Mouse (Mus musculus) intestine, embryonic 14.5 days (tissue): Measurements from ENCODE around the gene Kif16b. TPM values are rescaled to one million over a fixed set of nuclear protein-coding genes. Genes with fewer than 3 reads are reported as not detected.

ENCODE experiments used
- ATAC-seq: fragments of 200-750 bp; cut with Nextera tagmentation; replicated peaks from 2 replicates; pipeline ENCODE4 v1.8.0; 2017; ENCODE audit warnings: low read depth, moderate number of reproducible peaks, moderate TSS enrichment, moderate library complexity; ENCODE audit not compliant: low FRiP score, low TSS enrichment
- DNase-seq: peaks from one replicate; pipeline ENCODE4 v3.0.0-alpha.2; 2018; ENCODE audit warnings: low spot score
- H3K27ac ChIP-seq: fragments of 300-500 bp; sonication (generic); 2 replicates; pipeline ENCODE4 v1.5.1; 2014; ENCODE audit warnings: low read depth, mild to moderate bottlenecking, control low read depth
- H3K27me3 ChIP-seq: fragments of 300-500 bp; sonication (generic); replicated peaks from 2 replicates; pipeline ENCODE4 v1.6.1; 2014; ENCODE audit warnings: low read length, control low read depth; ENCODE audit not compliant: control insufficient read depth, insufficient read depth
- H3K36me3 ChIP-seq: fragments of 300-500 bp; sonication (generic); 2 replicates; pipeline ENCODE4 v1.6.1; 2014; ENCODE audit warnings: low read length, control low read depth; ENCODE audit not compliant: control insufficient read depth, insufficient read depth
- H3K4me1 ChIP-seq: fragments of 300-500 bp; sonication (generic); replicated peaks from 2 replicates; pipeline ENCODE4 v1.6.1; 2014; ENCODE audit warnings: low read length, control low read depth, mixed read lengths; ENCODE audit not compliant: control insufficient read depth, insufficient read depth
- H3K4me2 ChIP-seq: fragments of 300-500 bp; sonication (generic); 2 replicates; pipeline ENCODE4 v1.6.1; 2014; ENCODE audit warnings: low read length
- H3K4me3 ChIP-seq: fragments of 300-500 bp; sonication (generic); 2 replicates; pipeline ENCODE4 v1.5.1; 2014; ENCODE audit warnings: low read depth, low read length, control low read depth, mixed read lengths
- H3K9ac ChIP-seq: fragments of 300-500 bp; sonication (generic); 2 replicates; pipeline ENCODE4 v1.6.1; 2014; ENCODE audit warnings: mild to moderate bottlenecking, low read length
- H3K9me3 ChIP-seq: fragments of 300-500 bp; sonication (generic); 2 replicates; pipeline ENCODE4 v1.6.1; 2016; ENCODE audit warnings: low read length, control low read depth; ENCODE audit not compliant: control insufficient read depth
- WGBS: fragments of 180-500 bp; shearing (Covaris S2); extraction: QIAGEN DNeasy Blood & Tissue Kit; methylation state at CpG from one replicate; pipeline ENCODE4 v1.1.7; 2014; 5-methylcytosine and 5-hydroxymethylcytosine counted together
- polyA plus RNA-seq: library from polyadenylated mRNA; unstranded; fragments of >200 nt; fragmentation: Nextera tagmentation; extraction: Ambion mirVana; gene quantifications from 2 replicates; pipeline ENCODE4 v1.2.1, GENCODE M21; 2014

Kif16b gene
- polyA plus RNA-seq, 1 experiment from 2014 or later = 12.7 TPM

DNA sequence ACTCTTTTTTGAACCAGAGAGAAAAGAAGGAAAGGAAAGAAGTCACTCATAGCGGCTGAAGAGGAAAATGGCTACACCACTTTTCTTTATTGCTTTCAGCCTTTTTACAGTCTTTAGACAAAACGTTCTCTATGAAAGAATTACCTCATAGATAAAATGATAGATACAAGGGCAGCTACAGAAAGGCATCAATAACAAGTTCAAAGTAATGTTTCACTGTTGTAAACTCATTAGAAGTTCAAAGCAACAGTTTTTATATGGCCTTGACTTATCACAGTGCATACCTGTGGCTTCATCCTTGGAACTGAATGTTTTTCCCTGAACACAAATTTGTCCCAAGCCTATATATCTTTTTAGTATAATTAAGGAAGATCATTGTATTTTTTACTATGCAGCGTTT is 62.6 kb downstream of the Kif16b start:
- Histone ChIP-seq H3K9ac (no peak overlapping the region), H3K4me2 (no peak overlapping the region), H3K4me1 (0 out of 2 replicates have a peak, but pooled peaks cover 2% of the 10 kb centered on the region), H3K27me3 (no peaks in the 10 kb centered on the region), H3K27ac (peak overlapping the region; percentile 67), H3K36me3 (no peaks in the 10 kb centered on the region), H3K9me3 (no peaks in the 10 kb centered on the region), H3K4me3 (no peak overlapping the region)
- no peak for ATAC-seq
- no peak for DNase-seq
- WGBS = 50% methylated on average over 3 of the region's 3 CpGs

- no peak overlapping the region for H3K9ac ChIP-seq
- H3K27me3 ChIP-seq = no peaks in the 10 kb centered on the region
- peak; percentile 60 for DNase-seq
- no peak overlapping the region for H3K4me2 ChIP-seq
- WGBS = 42% methylated on average over 1 of the region's 1 CpGs
- 0 out of 2 replicates have a peak, but pooled peaks cover 2% of the 10 kb centered on the region for H3K4me1 ChIP-seq
- H3K36me3 ChIP-seq = no peaks in the 10 kb centered on the region
- H3K9me3 ChIP-seq = no peaks in the 10 kb centered on the region
- H3K27ac ChIP-seq = peak overlapping the region; percentile 67
- H3K4me3 ChIP-seq = no peak overlapping the region
- ATAC-seq = 0 out of 2 replicates have a peak, but pooled peaks have one; percentile 36
Observed at GRCm38 (mm10) chr2:142838118-142838517, 63.2 kb downstream of the Kif16b start.

DNA sequence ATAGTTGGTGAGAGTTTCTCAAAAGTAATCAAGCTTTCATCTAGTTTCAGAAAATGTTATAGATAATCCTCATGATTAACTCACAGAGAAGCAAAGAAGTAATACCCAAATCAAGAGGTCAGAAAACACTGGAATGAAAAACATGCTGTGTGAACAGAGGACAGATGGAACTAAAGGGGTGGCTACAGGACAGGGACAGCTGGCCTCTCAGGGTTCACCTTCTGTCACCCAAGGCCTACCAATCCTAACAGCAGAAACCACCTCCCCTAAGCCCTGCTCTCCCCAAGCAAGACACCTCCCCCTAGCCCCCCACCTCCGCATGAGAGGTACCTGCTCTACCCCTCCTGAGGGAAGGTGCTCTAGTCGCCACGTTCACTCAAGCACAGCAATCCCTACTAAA is 66.6 kb downstream of the Kif16b start:
- Histone ChIP-seq H3K4me2 (no peak overlapping the region), H3K4me1 (0 out of 2 replicates have a peak, but pooled peaks cover 2% of the 10 kb centered on the region), H3K4me3 (no peak overlapping the region), H3K9me3 (no peaks in the 10 kb centered on the region), H3K36me3 (no peaks in the 10 kb centered on the region), H3K27ac (no peak overlapping the region), H3K27me3 (no peaks in the 10 kb centered on the region), H3K9ac (no peak overlapping the region)
- DNase-seq = peak; percentile 7
- no peak for ATAC-seq
- WGBS = 89% methylated on average over 3 of the region's 3 CpGs

DNA sequence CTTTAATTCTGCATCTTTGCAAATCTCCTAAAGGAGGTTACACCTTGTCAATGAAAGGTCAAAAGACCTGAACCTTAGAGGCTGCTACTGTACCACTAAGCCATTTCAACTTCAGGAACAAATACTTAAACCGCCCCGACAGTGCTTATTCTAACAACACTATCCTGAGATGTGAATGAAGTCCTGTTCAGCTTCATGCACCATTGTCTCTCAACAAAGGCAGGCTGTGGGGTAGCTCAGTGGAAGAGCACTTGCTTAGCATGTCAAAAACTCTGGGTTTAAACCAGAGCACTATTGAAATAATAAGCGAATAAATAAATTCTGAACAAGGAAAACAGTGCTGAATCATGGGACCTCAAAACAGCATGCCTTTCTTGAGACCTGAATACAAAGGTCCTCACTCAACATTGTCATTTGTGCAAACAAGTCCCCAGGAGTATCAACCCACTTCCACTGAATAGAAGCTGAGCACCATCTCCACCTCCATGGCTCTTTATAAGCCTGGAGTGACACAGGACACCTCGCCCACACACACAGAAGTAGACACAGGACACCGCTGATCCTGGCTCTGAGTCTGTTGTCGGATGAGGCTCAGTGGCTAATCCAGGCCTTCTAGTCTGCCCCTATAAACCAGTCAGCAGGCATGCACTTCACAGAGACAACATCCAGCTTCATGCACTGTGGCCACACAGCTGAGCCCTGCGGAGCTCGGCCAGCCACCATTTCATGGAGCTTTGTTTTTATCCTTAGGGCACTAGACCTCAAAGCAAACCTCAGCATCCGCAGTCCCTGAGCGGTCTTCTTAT is 68.5 kb downstream of the Kif16b start:
- H3K27me3 ChIP-seq = no peaks in the 10 kb centered on the region
- no peak overlapping the region for H3K4me2 ChIP-seq
- no peaks in the 10 kb centered on the region for H3K36me3 ChIP-seq
- peak; percentile 44 for DNase-seq
- H3K4me3 ChIP-seq = no peak overlapping the region
- ATAC-seq = no peak
- H3K9ac ChIP-seq = no peak overlapping the region
- no peak overlapping the region for H3K27ac ChIP-seq
- no peaks in the 10 kb centered on the region for H3K4me1 ChIP-seq
- 68% methylated on average over 10 of the region's 10 CpGs for WGBS
- H3K9me3 ChIP-seq = no peaks in the 10 kb centered on the region

GRCm38 (mm10) chr2:142813033-142813432 is 88.3 kb downstream of the Kif16b start:
- 35% methylated on average over 2 of the region's 2 CpGs for WGBS
- H3K9me3 ChIP-seq = no peaks in the 10 kb centered on the region
- no peak overlapping the region for H3K4me3 ChIP-seq
- 0 out of 2 replicates have a peak, but pooled peaks cover 3% of the 10 kb centered on the region for H3K4me1 ChIP-seq
- no peak overlapping the region for H3K9ac ChIP-seq
- H3K27me3 ChIP-seq = no peaks in the 10 kb centered on the region
- no peaks in the 10 kb centered on the region for H3K36me3 ChIP-seq
- no peak overlapping the region for H3K27ac ChIP-seq
- no peak overlapping the region for H3K4me2 ChIP-seq
- DNase-seq = no peak
- 0 out of 2 replicates have a peak, but pooled peaks have one; percentile 47 for ATAC-seq

- Histone ChIP-seq H3K27me3 (no peaks in the 10 kb centered on the region), H3K9ac (no peak overlapping the region), H3K4me3 (no peak overlapping the region), H3K9me3 (no peaks in the 10 kb centered on the region), H3K4me2 (no peak overlapping the region), H3K27ac (no peak overlapping the region), H3K36me3 (no peaks in the 10 kb centered on the region), H3K4me1 (no peaks in the 10 kb centered on the region)
- WGBS = 96% methylated on average over 1 of the region's 1 CpGs
- ATAC-seq (no peak), DNase-seq (no peak)
Observed at GRCm38 (mm10) chr2:142803760-142804448, 97.4 kb downstream of the Kif16b start.

DNA sequence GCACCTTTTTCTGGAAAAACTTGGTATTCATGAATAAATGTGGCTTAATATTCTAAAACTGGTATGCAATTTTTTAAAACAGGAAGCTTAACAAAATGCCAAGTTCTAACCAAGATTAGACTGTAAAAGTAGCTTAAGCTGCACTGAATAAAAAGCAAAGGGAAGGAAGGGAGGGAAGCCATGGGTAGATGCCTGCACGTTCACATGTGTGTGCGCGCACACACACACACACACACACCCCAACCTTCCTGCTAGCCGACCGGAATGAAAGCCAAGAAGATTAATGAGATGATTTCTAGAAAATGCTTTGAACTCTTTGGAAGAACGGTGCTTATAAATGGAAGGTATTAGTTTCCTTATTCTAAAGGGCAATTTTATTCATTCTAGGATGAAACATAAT is 104.0 kb downstream of the Kif16b start:
- Histone ChIP-seq H3K36me3 (no peaks in the 10 kb centered on the region), H3K4me1 (no peaks in the 10 kb centered on the region), H3K4me3 (no peak overlapping the region), H3K4me2 (no peak overlapping the region), H3K9me3 (no peaks in the 10 kb centered on the region), H3K9ac (no peak overlapping the region), H3K27ac (no peak overlapping the region), H3K27me3 (no peaks in the 10 kb centered on the region)
- WGBS = 52% methylated on average over 6 of the region's 6 CpGs
- DNase-seq = no peak
- no peak for ATAC-seq

GRCm38 (mm10) chr2:142775358-142775757 is 126.0 kb downstream of the Kif16b start:
- 58% methylated on average over 1 of the region's 1 CpGs for WGBS

More at GRCm38 (mm10) chr2:142775358-142775757, 126.0 kb downstream of the Kif16b start:
- no peaks in the 10 kb centered on the region for H3K4me1 ChIP-seq
- H3K27me3 ChIP-seq = no peaks in the 10 kb centered on the region
- H3K9ac ChIP-seq = no peak overlapping the region
- H3K27ac ChIP-seq = no peak overlapping the region
- H3K4me3 ChIP-seq = no peak overlapping the region
- no peak overlapping the region for H3K4me2 ChIP-seq
- no peak for ATAC-seq
- DNase-seq = no peak
- H3K36me3 ChIP-seq = no peaks in the 10 kb centered on the region
- H3K9me3 ChIP-seq = no peaks in the 10 kb centered on the region
